ENCODE assay signal across 16 mouse cellular contexts in the genomic region with DNA sequence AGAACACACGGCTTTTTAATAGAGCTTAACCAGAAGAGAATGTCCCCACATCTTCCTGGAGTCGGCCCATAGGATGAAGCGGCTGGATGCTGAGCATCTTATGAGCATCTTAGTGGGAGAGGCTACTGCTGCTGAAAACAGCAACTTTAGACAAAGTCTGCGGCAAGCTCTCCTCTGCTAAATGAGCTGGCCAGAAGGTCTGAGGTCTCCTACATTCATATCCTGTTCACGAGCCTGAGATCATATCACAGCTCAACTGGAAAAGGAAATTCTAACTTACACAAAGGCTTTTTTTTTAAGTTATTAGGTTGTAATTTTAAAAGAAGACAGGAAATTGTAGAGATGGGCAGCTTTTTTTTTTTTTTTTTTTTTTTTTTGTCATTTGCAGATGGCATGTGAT.
"Had no signal": no experiment of that assay in that cellular context is flagged by ENCODE, and none has a peak within 500 bp of the region (broad histone marks: within the 10 kb centered on the region; RNA-seq: fewer than 3 reads in every experiment).

No protein-coding gene starts in this region.

- H3K27ac ChIP-seq: lung, embryonic 15.5 days; macrophage; midbrain, embryonic 12.5 days; midbrain, embryonic 15.5 days; neural tube, embryonic 12.5 days; stomach, embryonic 15.5 days; stomach, postnatal 0 days had no signal

- H3K9ac ChIP-seq: liver, postnatal 0 days; lung, embryonic 15.5 days; midbrain, embryonic 12.5 days; midbrain, embryonic 15.5 days; neural tube, embryonic 12.5 days; stomach, embryonic 15.5 days had no signal

- H3K36me3 ChIP-seq: lung, embryonic 15.5 days; midbrain, embryonic 12.5 days; midbrain, embryonic 15.5 days; neural tube, embryonic 12.5 days; stomach, embryonic 15.5 days had no signal

- H3K4me1 ChIP-seq: lung, embryonic 15.5 days; midbrain, embryonic 12.5 days; midbrain, embryonic 15.5 days; neural tube, embryonic 12.5 days had no signal

- H3K4me2 ChIP-seq: lung, embryonic 15.5 days; midbrain, embryonic 12.5 days; midbrain, embryonic 15.5 days; neural tube, embryonic 12.5 days; stomach, embryonic 15.5 days had no signal

- DNase-seq: liver, postnatal 0 days; lung, adult 2 months; lung, postnatal 14 days; lung, postnatal 36 days; right cerebral cortex, postnatal 14 days; thymus, postnatal 14 days; thymus, postnatal 36 days had no signal

- H3K27me3 ChIP-seq: lung, embryonic 15.5 days; megakaryocyte, embryonic 14.5 days; midbrain, embryonic 12.5 days; midbrain, embryonic 15.5 days; neural tube, embryonic 12.5 days; stomach, embryonic 15.5 days had no signal

- H3K4me3 ChIP-seq: lung, embryonic 15.5 days; megakaryocyte, embryonic 14.5 days; midbrain, embryonic 12.5 days; midbrain, embryonic 15.5 days; neural tube, embryonic 12.5 days; stomach, embryonic 15.5 days had no signal

- H3K9me3 ChIP-seq: lung, embryonic 15.5 days; midbrain, embryonic 12.5 days; midbrain, embryonic 15.5 days; neural tube, embryonic 12.5 days; stomach, embryonic 15.5 days had no signal

- ATAC-seq: liver, postnatal 0 days; lung, postnatal 0 days; midbrain, embryonic 15.5 days had no signal
